Mouse (Mus musculus) small intestine, adult 2 months (tissue): ENCODE data around the gene Csnk1g1.

Experiments used
- CTCF ChIP-seq: fragments of 200-500 bp; IDR thresholded peaks from 2 replicates; pipeline ENCODE4 v1.5.1; 2012; ENCODE audit warnings: low read depth, mild to moderate bottlenecking, control low read depth, inconsistent platforms, low read length, moderate library complexity, mixed read lengths; ENCODE audit not compliant: insufficient replicate concordance, insufficient read length; ENCODE audit errors: extremely low read depth
- POLR2A ChIP-seq: fragments of 200-500 bp; IDR thresholded peaks from 2 replicates; pipeline ENCODE4 v1.6.1; 2012; ENCODE audit warnings: low read depth, mild to moderate bottlenecking, control low read depth, inconsistent platforms, low read length, moderate library complexity

DNA sequence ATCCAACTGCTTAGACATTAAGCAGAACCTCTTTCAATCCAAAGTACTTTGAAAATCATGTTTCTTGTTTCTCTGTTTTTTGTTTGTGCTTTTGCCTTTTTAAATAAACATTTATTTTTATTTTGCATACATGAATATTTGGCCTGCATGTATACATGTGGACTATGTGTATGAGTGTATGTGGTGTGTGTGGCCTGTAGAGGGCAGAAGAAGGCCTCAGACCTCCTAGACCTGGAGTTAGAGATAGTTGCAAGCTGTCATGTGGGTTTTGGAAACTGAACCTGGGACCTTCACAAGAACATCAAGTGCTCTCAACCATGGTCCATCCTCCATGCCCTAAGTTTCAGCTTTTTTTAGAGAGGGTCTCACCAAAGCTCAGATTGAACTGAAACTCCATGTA, 5.3 kb upstream of the Csnk1g1 start:
- TF ChIP-seq CTCF = no peak
- no peak for TF ChIP-seq POLR2A
